Mouse (Mus musculus) fibroblast of lung, adult 2 months (primary cell): ENCODE data around the gene Pla1a.
"Not testable (repeated sequence)": the region's sequence is repeated elsewhere in the genome, so short reads cannot be mapped to it uniquely, and the experiment has no call there.

Experiments used
- DNase-seq: peaks from one replicate; pipeline ENCODE4 v3.0.0-alpha.2; 2011; ENCODE audit warnings: low read depth

The Pla1a gene

GRCm38 (mm10) chr16:38432498-38433425, at the start of gene Pla1a:
Gene Pla1a (minus strand): TSS chr16:38433145.
- no peak for DNase-seq

- DNase-seq = no peak
Measured at GRCm38 (mm10) chr16:38481327-38481726, 48.4 kb upstream of the Pla1a start.

- DNase-seq = no peak
Measured at GRCm38 (mm10) chr16:38478296-38478695, 45.4 kb upstream of the Pla1a start.

- DNase-seq = not testable (repeated sequence)
Measured at GRCm38 (mm10) chr16:38477241-38477608, 44.3 kb upstream of the Pla1a start.

- peak; percentile 19 for DNase-seq
Measured at GRCm38 (mm10) chr16:38476312-38477240, 43.6 kb upstream of the Pla1a start.

GRCm38 (mm10) chr16:38475681-38476311, 42.9 kb upstream of the Pla1a start:
- no peak for DNase-seq

GRCm38 (mm10) chr16:38474677-38475286, 41.8 kb upstream of the Pla1a start:
- no peak for DNase-seq

- no peak for DNase-seq
Measured at GRCm38 (mm10) chr16:38473661-38474060, 40.7 kb upstream of the Pla1a start.

- no peak for DNase-seq
Measured at GRCm38 (mm10) chr16:38472507-38472873, 39.5 kb upstream of the Pla1a start.

- no peak for DNase-seq
Measured at GRCm38 (mm10) chr16:38471697-38472506, 39.0 kb upstream of the Pla1a start.

GRCm38 (mm10) chr16:38469437-38469836, 36.5 kb upstream of the Pla1a start:
- DNase-seq = no peak

- DNase-seq = no peak
Measured at GRCm38 (mm10) chr16:38468706-38469018, 35.7 kb upstream of the Pla1a start.

- no peak for DNase-seq
Measured at GRCm38 (mm10) chr16:38467917-38468705, 35.2 kb upstream of the Pla1a start.

GRCm38 (mm10) chr16:38467091-38467916, 34.4 kb upstream of the Pla1a start:
- DNase-seq = no peak

- no peak for DNase-seq
Measured at GRCm38 (mm10) chr16:38466089-38466488, 33.1 kb upstream of the Pla1a start.

GRCm38 (mm10) chr16:38463305-38463704, 30.4 kb upstream of the Pla1a start:
- DNase-seq = no peak

GRCm38 (mm10) chr16:38462161-38462560, 29.2 kb upstream of the Pla1a start:
- no peak for DNase-seq

- no peak for DNase-seq
Measured at GRCm38 (mm10) chr16:38461749-38462148, 28.8 kb upstream of the Pla1a start.

GRCm38 (mm10) chr16:38459990-38460389, 27.0 kb upstream of the Pla1a start:
- no peak for DNase-seq
